Comparison of ENCODE assay signal across 26 mouse cellular contexts in genomic region chrX:71524310-71524709, GRCm38 (mm10). TPM values are rescaled to one million over a fixed set of nuclear protein-coding genes. Genes with fewer than 3 reads are reported as not detected.
DNase-seq lines count a peak whose midpoint lies in the region; ATAC-seq and TF ChIP-seq lines count a peak whose summit lies in the region.
"Had no signal": no experiment of that assay in that cellular context is flagged by ENCODE, and none has a peak within 500 bp of the region (broad histone marks: within the 10 kb centered on the region; RNA-seq: fewer than 3 reads in every experiment).

No protein-coding gene starts in this region.

- H3K4me3 ChIP-seq in midbrain, postnatal 0 days (ENCODE audit: low read depth, low read length) = no peak overlapping the region
- H3K4me3 ChIP-seq in midbrain, embryonic 10.5 days = no peak overlapping the region
- H3K4me3 ChIP-seq in liver, embryonic 14.5 days (ENCODE audit: insufficient read depth in 1 of 2, low read depth in 2 of 2, low read length in 2 of 2) = no peak overlapping the region
- H3K4me3 ChIP-seq in kidney, adult 2 months (ENCODE audit: insufficient read depth, low read depth, low read length) = no peak overlapping the region
- H3K4me3 ChIP-seq: embryonic facial prominence, embryonic 13.5 days; gastrocnemius, adult 2 months; heart, embryonic 13.5 days; hindbrain, embryonic 12.5 days; neural tube, embryonic 15.5 days had no signal

- no peaks in the 10 kb centered on the region for H3K9me3 ChIP-seq in midbrain, postnatal 0 days (ENCODE audit: low read length)
- H3K9me3 ChIP-seq in midbrain, embryonic 10.5 days (replicated peaks) = no peaks in the 10 kb centered on the region
- H3K9me3 ChIP-seq in liver, embryonic 14.5 days (ENCODE audit: control insufficient read depth, low read length) = no peaks in the 10 kb centered on the region
- H3K9me3 ChIP-seq: embryonic facial prominence, embryonic 13.5 days; heart, embryonic 13.5 days; hindbrain, embryonic 12.5 days; neural tube, embryonic 15.5 days had no signal

- TF ChIP-seq POLR2A in kidney, adult 2 months (IDR thresholded peaks at IDR 0.05; ENCODE audit: low read depth, low read length) = no peak

- ATAC-seq in midbrain, postnatal 0 days (ENCODE audit: low FRiP score) = no peak
- peak; percentile 76 for ATAC-seq in common myeloid progenitor, adult 5-6 weeks (replicated peaks; ENCODE audit: low read depth, poor library complexity, severe bottlenecking)
- ATAC-seq in liver, embryonic 14.5 days (ENCODE audit: insufficient read depth) = peak; percentile 66; the same call in 1 of the 2 replicates
- ATAC-seq: forebrain, embryonic 14.5 days; inflammation-experienced regulatory T-cells, adult 6 months; lung, postnatal 0 days had no signal

- no peaks in the 10 kb centered on the region for H3K4me1 ChIP-seq in midbrain, postnatal 0 days (ENCODE audit: insufficient read depth, low read length)
- H3K4me1 ChIP-seq in midbrain, embryonic 10.5 days = 0 out of 2 replicates have a peak, but pooled peaks cover 2% of the 10 kb centered on the region
- H3K4me1 ChIP-seq in liver, embryonic 14.5 days (replicated peaks; ENCODE audit: control insufficient read depth in 2 of 2, insufficient read depth in 2 of 2, low read length in 1 of 2) = peaks cover 14 to 23% of the 10 kb centered on the region in 2 experiments
- no peaks in the 10 kb centered on the region for H3K4me1 ChIP-seq in kidney, adult 2 months (ENCODE audit: control insufficient read depth, insufficient read depth, low read length)

- H3K9ac ChIP-seq in midbrain, postnatal 0 days (replicated peaks; ENCODE audit: low read length, poor library complexity, severe bottlenecking) = no peak overlapping the region
- H3K9ac ChIP-seq in liver, embryonic 14.5 days (replicated peaks) = no peak overlapping the region
- H3K9ac ChIP-seq: embryonic facial prominence, embryonic 13.5 days; heart, embryonic 13.5 days; hindbrain, embryonic 12.5 days; neural tube, embryonic 15.5 days had no signal

- H3K4me2 ChIP-seq in midbrain, postnatal 0 days (ENCODE audit: low read depth, low read length, poor library complexity, severe bottlenecking) = no peak overlapping the region
- H3K4me2 ChIP-seq in liver, embryonic 14.5 days (ENCODE audit: low read depth) = peak overlapping the region; percentile 27
- H3K4me2 ChIP-seq: embryonic facial prominence, embryonic 13.5 days; heart, embryonic 13.5 days; hindbrain, embryonic 12.5 days; midbrain, embryonic 11.5 days; neural tube, embryonic 15.5 days had no signal

- no peak overlapping the region for H3K27ac ChIP-seq in midbrain, postnatal 0 days (ENCODE audit: low read depth, low read length)
- no peak overlapping the region for H3K27ac ChIP-seq in midbrain, embryonic 10.5 days (replicated peaks)
- no peak overlapping the region for H3K27ac ChIP-seq in liver, embryonic 14.5 days
- no peak overlapping the region for H3K27ac ChIP-seq in kidney, adult 2 months (ENCODE audit: insufficient read depth, low read depth, low read length)
- H3K27ac ChIP-seq: embryonic facial prominence, embryonic 13.5 days; gastrocnemius, adult 2 months; heart, embryonic 13.5 days; hindbrain, embryonic 12.5 days; macrophage; neural tube, embryonic 15.5 days had no signal

- H3K27me3 ChIP-seq in midbrain, postnatal 0 days (ENCODE audit: insufficient read depth, low read length) = no peaks in the 10 kb centered on the region
- H3K27me3 ChIP-seq in midbrain, embryonic 10.5 days (ENCODE audit: low read depth, poor library complexity, severe bottlenecking) = no peaks in the 10 kb centered on the region
- no peaks in the 10 kb centered on the region for H3K27me3 ChIP-seq in liver, embryonic 14.5 days (ENCODE audit: control insufficient read depth, insufficient read depth, low read length)
- no peaks in the 10 kb centered on the region for H3K27me3 ChIP-seq in kidney, adult 2 months (replicated peaks; ENCODE audit: control insufficient read depth, insufficient read depth, low read length)
- H3K27me3 ChIP-seq: hindbrain, embryonic 12.5 days; neural tube, embryonic 15.5 days had no signal

- TF ChIP-seq EP300 in liver, embryonic 14.5 days (IDR thresholded peaks at IDR 0.05; ENCODE audit: low read depth) = no peak

- H3K36me3 ChIP-seq in midbrain, postnatal 0 days (ENCODE audit: insufficient read depth, low read length) = no peaks in the 10 kb centered on the region
- no peaks in the 10 kb centered on the region for H3K36me3 ChIP-seq in midbrain, embryonic 10.5 days
- H3K36me3 ChIP-seq in liver, embryonic 14.5 days (replicated peaks; ENCODE audit: control insufficient read depth, insufficient read depth, low read depth) = no peaks in the 10 kb centered on the region
- H3K36me3 ChIP-seq in kidney, adult 2 months (ENCODE audit: control insufficient read depth, insufficient read depth, low read length) = no peaks in the 10 kb centered on the region
- H3K36me3 ChIP-seq: embryonic facial prominence, embryonic 13.5 days; heart, embryonic 13.5 days; hindbrain, embryonic 12.5 days; neural tube, embryonic 15.5 days had no signal

- no peak for TF ChIP-seq CTCF in midbrain, postnatal 0 days (IDR thresholded peaks at IDR 0.05)
- no peak for TF ChIP-seq CTCF in liver, embryonic 14.5 days (IDR thresholded peaks at IDR 0.05; ENCODE audit: low read depth)
- TF ChIP-seq CTCF in kidney, adult 2 months (conservative IDR thresholded peaks at IDR 0.05; ENCODE audit: insufficient read depth, insufficient read length, low read depth, low read length) = no peak

- 49% methylated on average over 2 of the region's 2 CpGs for WGBS in midbrain, postnatal 0 days
- WGBS in midbrain, embryonic 10.5 days = 78% methylated on average over 2 of the region's 2 CpGs
- WGBS in liver, embryonic 14.5 days (ENCODE audit: insufficient replicate concordance) = 23% methylated on average over 2 of the region's 2 CpGs
- WGBS in kidney, adult 2 months = 49% methylated on average over 2 of the region's 2 CpGs

- peak; percentile 10 for DNase-seq in midbrain, postnatal 0 days (ENCODE audit: low spot score)
- no peak for DNase-seq in midbrain, embryonic 10.5 days (ENCODE audit: low spot score)
- peak in 2 of 3 experiments; percentile 50 to 63 for DNase-seq in liver, embryonic 14.5 days (ENCODE audit: low read depth in 3 of 3, low spot score in 3 of 3)
- DNase-seq in urinary bladder, postnatal 10 days (ENCODE audit: low spot score) = no peak
- no peak for DNase-seq in right cerebral cortex, adult 2 months (ENCODE audit: low spot score in 2 of 2)
- no peak for DNase-seq in kidney, adult 2 months
- DNase-seq: adrenal gland, postnatal 14 days; cerebellum, adult 11 months; cerebellum, adult 9-11 months; gastrocnemius, adult 2 months; kidney, adult 18-20 months; kidney, postnatal 10 days; left cerebral cortex, postnatal 4 days; right cerebral cortex, adult 18-20 months; spleen, adult 18-20 months; thymus, postnatal 25 days had no signal

RNA-seq across cellular contexts. Expression of gene Hmgb3, which starts 31.4 kb away (rescaled TPM):
- total RNA-seq in midbrain, postnatal 0 days (2014; rRNA removed) = 100 and 129 TPM in 2 replicates
- 429 and 478 TPM in 2 replicates for polyA plus RNA-seq in midbrain, postnatal 0 days (2015; fragmentation: Nextera tagmentation; extraction: Ambion mirVana)
- polyA plus RNA-seq in midbrain, embryonic 10.5 days (2016; fragmentation: Nextera tagmentation; extraction: Ambion mirVana) = 719 and 770 TPM in 2 replicates
- total RNA-seq in common myeloid progenitor, adult 5-6 weeks (2017) = 362 and 365 TPM in 2 replicates
- polyA plus RNA-seq in liver, embryonic 14.5 days (2012; rRNA removed) = 95.7 and 170 TPM in 2 replicates
- polyA plus RNA-seq in liver, embryonic 14.5 days (2014; fragmentation: Nextera tagmentation; extraction: Ambion mirVana) = 148 and 169 TPM in 2 replicates
- 15.0 and 17.0 TPM in 2 replicates for polyA plus RNA-seq in kidney, adult 2 months (2012; rRNA removed)

RNA-seq across cellular contexts. Expression of gene Cd99l2, which starts 31.7 kb away (rescaled TPM):
- total RNA-seq in midbrain, postnatal 0 days (2014; rRNA removed) = 85.6 and 105 TPM in 2 replicates
- 74.3 and 74.8 TPM in 2 replicates for polyA plus RNA-seq in midbrain, postnatal 0 days (2015; fragmentation: Nextera tagmentation; extraction: Ambion mirVana)
- polyA plus RNA-seq in midbrain, embryonic 10.5 days (2016; fragmentation: Nextera tagmentation; extraction: Ambion mirVana) = 22.0 and 24.8 TPM in 2 replicates
- total RNA-seq in common myeloid progenitor, adult 5-6 weeks (2017) = 11.1 and 12.0 TPM in 2 replicates
- 5.7 and 7.2 TPM in 2 replicates for polyA plus RNA-seq in liver, embryonic 14.5 days (2012; rRNA removed)
- polyA plus RNA-seq in liver, embryonic 14.5 days (2014; fragmentation: Nextera tagmentation; extraction: Ambion mirVana) = 7.2 and 9.7 TPM in 2 replicates
- 23.7 and 24.1 TPM in 2 replicates for polyA plus RNA-seq in kidney, adult 2 months (2012; rRNA removed)

Comparison
In these comparisons a context has a peak if more than half of its experiments do, and no peak if none do; other contexts are left out.
1. DNase-seq: peak in midbrain, postnatal 0 days (single experiment) and liver, embryonic 14.5 days (2 of 3); none in midbrain, embryonic 10.5 days (single experiment), urinary bladder, postnatal 10 days (single experiment), right cerebral cortex, adult 2 months (0 of 2) and kidney, adult 2 months (single experiment).